Comparison of ENCODE assay signal across 15 mouse cellular contexts in genomic region chr2:161004338-161004737, GRCm38 (mm10).
A peak's percentile ranks its signal among the peaks of the same experiment; 100 is the strongest.
DNase-seq lines count a peak whose midpoint lies in the region; ATAC-seq and TF ChIP-seq lines count a peak whose summit lies in the region.
"Had no signal": no experiment of that assay in that cellular context is flagged by ENCODE, and none has a peak within 500 bp of the region (broad histone marks: within the 10 kb centered on the region; RNA-seq: fewer than 3 reads in every experiment).

No protein-coding gene starts in this region.

- peak; percentile 43 for DNase-seq in adrenal gland, postnatal 10 days
- no peak for DNase-seq in adrenal gland, adult 2 months
- DNase-seq in heart, adult 8-10 months (ENCODE audit: low spot score), result peak; percentile 50
- peak; percentile 29 for DNase-seq in liver, embryonic 11.5 days (ENCODE audit: low spot score)
- DNase-seq in lung, postnatal 25 days (ENCODE audit: low spot score), result peak; percentile 60
- no peak for DNase-seq in embryo, embryonic 10.5 days (ENCODE audit: low spot score)
- no peak for DNase-seq in thymus, adult 2 months
- DNase-seq: cerebellum, adult 18-20 months; kidney, postnatal 36 days; thymus, postnatal 4 days had no signal

- no peak overlapping the region for H3K4me3 ChIP-seq in liver, embryonic 11.5 days (ENCODE audit: low read depth, low read length)
- H3K4me3 ChIP-seq in thymus, adult 2 months (ENCODE audit: control insufficient read depth, insufficient read depth, low read length), result no peak overlapping the region
- H3K4me3 ChIP-seq in forebrain, embryonic 15.5 days, result no peak overlapping the region
- H3K4me3 ChIP-seq: embryonic facial prominence, embryonic 13.5 days; hindbrain, embryonic 13.5 days; midbrain, embryonic 12.5 days; neural tube, embryonic 13.5 days had no signal

- no peak for TF ChIP-seq CTCF in thymus, adult 2 months (IDR thresholded peaks at IDR 0.05; ENCODE audit: borderline replicate concordance, control insufficient read depth, extremely low read depth, insufficient read depth, low read length, poor library complexity)

- peak; percentile 87 for ATAC-seq in liver, embryonic 11.5 days (replicated peaks; ENCODE audit: low FRiP score)
- no peak for ATAC-seq in forebrain, embryonic 15.5 days (replicated peaks)

- no peak overlapping the region for H3K27ac ChIP-seq in liver, embryonic 11.5 days (ENCODE audit: low read depth, low read length)
- H3K27ac ChIP-seq in thymus, adult 2 months (ENCODE audit: control insufficient read depth, insufficient read depth, low read length), result no peak overlapping the region
- no peak overlapping the region for H3K27ac ChIP-seq in forebrain, embryonic 15.5 days (replicated peaks)
- H3K27ac ChIP-seq: embryonic facial prominence, embryonic 13.5 days; hindbrain, embryonic 13.5 days; midbrain, embryonic 12.5 days; neural tube, embryonic 13.5 days had no signal

- H3K4me2 ChIP-seq in liver, embryonic 11.5 days, result no peak overlapping the region
- no peak overlapping the region for H3K4me2 ChIP-seq in forebrain, embryonic 15.5 days (replicated peaks)
- H3K4me2 ChIP-seq: embryonic facial prominence, embryonic 13.5 days; hindbrain, embryonic 13.5 days; midbrain, embryonic 12.5 days; neural tube, embryonic 13.5 days had no signal

- H3K9ac ChIP-seq in liver, embryonic 11.5 days (ENCODE audit: low read depth, low read length), result no peak overlapping the region
- H3K9ac ChIP-seq in forebrain, embryonic 15.5 days (replicated peaks), result no peak overlapping the region
- H3K9ac ChIP-seq: embryonic facial prominence, embryonic 13.5 days; hindbrain, embryonic 13.5 days; midbrain, embryonic 12.5 days; neural tube, embryonic 13.5 days had no signal

- H3K27me3 ChIP-seq in liver, embryonic 11.5 days (replicated peaks; ENCODE audit: control insufficient read depth, insufficient read depth, low read length), result no peaks in the 10 kb centered on the region
- no peaks in the 10 kb centered on the region for H3K27me3 ChIP-seq in thymus, adult 2 months (ENCODE audit: control insufficient read depth, insufficient read depth, low read length)
- no peaks in the 10 kb centered on the region for H3K27me3 ChIP-seq in forebrain, embryonic 15.5 days
- H3K27me3 ChIP-seq: embryonic facial prominence, embryonic 13.5 days; hindbrain, embryonic 13.5 days; midbrain, embryonic 12.5 days; neural tube, embryonic 13.5 days had no signal

- WGBS in liver, embryonic 11.5 days, result 68% methylated on average over 3 of the region's 3 CpGs
- 88% methylated on average over 3 of the region's 3 CpGs for WGBS in thymus, adult 2 months
- WGBS in forebrain, embryonic 15.5 days, result 83% methylated on average over 3 of the region's 3 CpGs

- H3K36me3 ChIP-seq in liver, embryonic 11.5 days (ENCODE audit: control insufficient read depth, insufficient read depth, low read length), result peaks cover 7% of the 10 kb centered on the region; the same call in 1 of the 2 replicates
- H3K36me3 ChIP-seq in thymus, adult 2 months (ENCODE audit: control insufficient read depth, insufficient read depth, low read length), result peaks cover 30% of the 10 kb centered on the region
- peaks cover 33% of the 10 kb centered on the region for H3K36me3 ChIP-seq in forebrain, embryonic 15.5 days

- no peak for TF ChIP-seq POLR2A in thymus, adult 2 months (IDR thresholded peaks at IDR 0.05; ENCODE audit: control insufficient read depth, extremely low read depth, insufficient read depth, low read length, poor library complexity)

- H3K9me3 ChIP-seq in liver, embryonic 11.5 days (ENCODE audit: control insufficient read depth, low read length), result no peaks in the 10 kb centered on the region
- H3K9me3 ChIP-seq in forebrain, embryonic 15.5 days, result no peaks in the 10 kb centered on the region
- H3K9me3 ChIP-seq: embryonic facial prominence, embryonic 13.5 days; hindbrain, embryonic 13.5 days; midbrain, embryonic 12.5 days; neural tube, embryonic 13.5 days had no signal

- no peaks in the 10 kb centered on the region for H3K4me1 ChIP-seq in liver, embryonic 11.5 days (replicated peaks; ENCODE audit: control insufficient read depth, insufficient read depth, low read length)
- no peaks in the 10 kb centered on the region for H3K4me1 ChIP-seq in thymus, adult 2 months (replicated peaks; ENCODE audit: control insufficient read depth, insufficient read depth, low read length)
- no peaks in the 10 kb centered on the region for H3K4me1 ChIP-seq in forebrain, embryonic 15.5 days
- H3K4me1 ChIP-seq: embryonic facial prominence, embryonic 13.5 days; hindbrain, embryonic 13.5 days; midbrain, embryonic 12.5 days; neural tube, embryonic 13.5 days had no signal

Comparison
In these comparisons a context has a peak if more than half of its experiments do, and no peak if none do; other contexts are left out.
1. DNase-seq: peak in adrenal gland, postnatal 10 days (single experiment), heart, adult 8-10 months (single experiment), liver, embryonic 11.5 days (single experiment) and lung, postnatal 25 days (single experiment); none in adrenal gland, adult 2 months (single experiment), embryo, embryonic 10.5 days (single experiment) and thymus, adult 2 months (single experiment).